Mouse (Mus musculus) lung, postnatal 0 days (tissue): ENCODE results near the gene Adamts3.

ENCODE experiments used
- CTCF ChIP-seq: IDR thresholded peaks from 2 replicates; pipeline ENCODE4 v1.5.1; 2016; ENCODE audit warnings: antibody characterized with exemption, mild to moderate bottlenecking
- EP300 ChIP-seq: IDR thresholded peaks from 2 replicates; pipeline ENCODE4 v1.6.1; 2016; ENCODE audit warnings: antibody characterized with exemption, mild to moderate bottlenecking, control low read depth

- TF ChIP-seq CTCF, result no peak
- TF ChIP-seq EP300, result no peak
Observed at GRCm38 (mm10) chr5:89760368-89760767, 122.8 kb downstream of the Adamts3 start.
